Mouse (Mus musculus): ENCODE measurements around the gene Hsp90b1. TPM values are rescaled to one million over a fixed set of nuclear protein-coding genes. Genes with fewer than 3 reads are reported as not detected.
"Not testable (repeated sequence)": the region's sequence is repeated elsewhere in the genome, so short reads cannot be mapped to it uniquely, and the experiment has no call there.

The Hsp90b1 gene
- total RNA-seq, 2 experiments from 2014 or later, result 245 to 249 TPM

DNA sequence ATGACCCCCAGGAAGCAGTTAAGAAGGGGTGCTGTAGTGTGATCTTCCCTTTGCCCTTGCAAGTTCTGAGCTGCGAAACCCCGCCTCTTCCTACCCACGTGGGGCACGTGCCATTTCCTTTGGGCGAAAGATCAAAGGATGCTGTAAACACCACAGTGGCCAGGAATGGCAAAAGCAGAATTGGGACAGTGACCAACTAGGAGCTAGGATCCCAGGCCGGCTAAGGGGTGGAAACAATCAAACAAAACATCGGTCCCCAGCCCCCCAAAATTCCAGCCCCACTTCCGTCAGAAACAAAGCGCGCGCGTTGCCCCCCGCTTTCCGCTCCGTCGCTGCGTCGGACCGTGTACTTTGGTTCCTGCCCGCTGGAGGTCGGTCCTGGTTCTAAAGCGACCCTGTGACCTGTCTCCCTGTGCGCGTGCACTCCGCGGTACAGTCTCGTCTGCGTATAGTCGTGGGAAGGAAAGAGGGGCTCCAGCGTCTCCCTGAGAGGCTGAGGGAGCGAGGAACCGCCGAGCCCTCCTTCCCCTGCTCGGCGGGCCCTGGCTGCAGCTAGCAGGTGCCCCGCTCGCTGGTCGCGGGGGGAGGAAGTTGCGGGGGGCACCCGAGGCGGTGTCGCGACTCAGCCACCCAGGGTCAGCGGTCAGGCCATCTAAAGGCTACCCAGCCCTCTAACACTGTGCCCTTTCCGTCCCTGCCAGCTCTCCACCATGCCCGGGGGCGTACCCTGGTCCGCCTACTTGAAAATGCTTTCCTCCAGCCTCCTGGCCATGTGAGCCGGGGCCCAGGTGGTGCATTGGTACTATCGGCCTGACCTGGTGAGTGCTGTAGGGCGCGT is 19.9 kb downstream of the Hsp90b1 start:
- peak; percentile 69 to 88 for DNase-seq (ENCODE audit: extremely low spot score in 1 of 2, low spot score in 2 of 2)
- intact Hi-C loops (cut with DNase I), result not testable (repeated sequence)

DNA sequence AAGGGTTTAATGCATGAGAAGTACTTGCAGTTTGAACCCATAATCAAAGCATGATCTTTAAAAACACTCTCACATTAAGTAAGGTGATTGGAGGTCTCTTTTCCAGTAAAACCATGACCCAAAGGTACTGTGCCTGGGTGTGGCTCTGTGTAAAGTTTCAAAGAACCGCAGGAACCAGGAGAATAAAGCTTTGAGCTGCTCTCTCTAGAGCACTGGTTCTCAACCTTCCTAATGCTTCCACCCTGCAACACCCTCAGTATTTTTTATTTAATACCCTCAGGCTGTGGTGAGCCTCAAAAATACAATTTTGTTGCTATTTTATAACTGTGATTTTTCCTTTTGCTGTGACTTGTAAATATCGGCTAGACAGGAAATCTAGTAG is 20.5 kb downstream of the Hsp90b1 start:
- intact Hi-C loops (cut with DNase I); DNase-seq (ENCODE audit: extremely low spot score in 1 of 2, low spot score in 2 of 2): not testable (repeated sequence)

DNA sequence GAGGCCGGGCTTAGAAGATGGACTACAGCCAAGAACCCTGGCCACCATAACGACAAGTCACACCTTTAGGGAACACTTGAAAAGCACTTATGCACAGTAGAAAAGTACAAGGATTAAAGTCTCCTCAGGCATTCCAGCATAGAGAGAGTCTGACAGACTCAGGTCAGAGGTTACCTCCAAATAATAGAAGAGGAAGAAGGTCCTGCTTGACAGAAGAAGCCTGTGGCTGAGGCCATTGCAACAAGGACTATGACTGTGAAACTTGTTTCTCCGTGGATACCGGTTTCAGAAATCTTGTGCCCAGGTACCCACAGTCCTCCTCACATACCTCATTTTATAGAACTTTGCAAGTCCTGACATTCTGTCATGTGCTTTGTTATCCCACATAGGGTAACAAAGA is 34.8 kb downstream of the Hsp90b1 start:
- DNase-seq (ENCODE audit: extremely low spot score in 1 of 2, low spot score in 2 of 2); intact Hi-C loops (cut with DNase I): not testable (repeated sequence)

Small RNAs within 50 kb of the gene (microRNA-seq; reads per million reads assigned to microRNA genes)
- gene Gm25745, result not detected

Other genes with a start within 250 kb of the Hsp90b1 start
- gene Syn3, start 206.6 kb downstream of the Hsp90b1 start, total RNA-seq (2021), result 10 to 100 TPM; 42.1 to 46.0 TPM
- 1 to 10 TPM; 1.6 to 1.7 TPM for gene Ttc41, start 302 bp upstream of the Hsp90b1 start, total RNA-seq (2021)
- 10 to 100 TPM; 20.2 to 24.7 TPM for gene Gm49358, start 58.5 kb upstream of the Hsp90b1 start, total RNA-seq (2021)
- gene Nt5dc3, start 73.5 kb upstream of the Hsp90b1 start, total RNA-seq (2021), result 10 to 100 TPM; 65.7 to 68.5 TPM